In genomic region chr15:77824321-77824720, GRCm38 (mm10) we compare ENCODE assay signal across 12 mouse cellular contexts. TPM values are rescaled to one million over a fixed set of nuclear protein-coding genes. Genes with fewer than 3 reads are reported as not detected.
A peak's percentile ranks its signal among the peaks of the same experiment; 100 is the strongest.
DNase-seq lines count a peak whose midpoint lies in the region; ATAC-seq and TF ChIP-seq lines count a peak whose summit lies in the region.
"Had no signal": no experiment of that assay in that cellular context is flagged by ENCODE, and none has a peak within 500 bp of the region (broad histone marks: within the 10 kb centered on the region; RNA-seq: fewer than 3 reads in every experiment).

No protein-coding gene starts in this region.

- peak; percentile 73 for DNase-seq in cerebellum, adult 11-12 months
- no peak for DNase-seq in cerebellum, adult 8-10 months
- no peak for DNase-seq in heart, postnatal 14 days
- DNase-seq in limb, embryonic 10.5 days (ENCODE audit: low spot score): no peak
- DNase-seq in embryo, embryonic 11 days: no peak
- DNase-seq: kidney, adult 11 months; left cerebral cortex, postnatal 4 days; lung, postnatal 14 days; midbrain, embryonic 14.5 days had no signal

- intact Hi-C loops in heart, postnatal 14 days (cut with DNase I): no loop called here

- H3K27ac ChIP-seq in heart, embryonic 13.5 days (replicated peaks): peak overlapping the region; percentile 88
- H3K27ac ChIP-seq in limb, embryonic 15.5 days: 0 out of 2 replicates have a peak overlapping the region, but pooled peaks have one; percentile 38
- no peak overlapping the region for H3K27ac ChIP-seq in limb, embryonic 10.5 days
- H3K27ac ChIP-seq in small intestine, adult 2 months (ENCODE audit: insufficient read depth, low read depth, low read length): peak overlapping the region; percentile 80

- no peak overlapping the region for H3K4me3 ChIP-seq in heart, embryonic 13.5 days
- H3K4me3 ChIP-seq in limb, embryonic 15.5 days: no peak overlapping the region
- H3K4me3 ChIP-seq in limb, embryonic 10.5 days: no peak overlapping the region
- H3K4me3 ChIP-seq in small intestine, adult 2 months (ENCODE audit: low read depth, low read length): no peak overlapping the region

- no peaks in the 10 kb centered on the region for H3K9me3 ChIP-seq in heart, embryonic 13.5 days
- H3K9me3 ChIP-seq in limb, embryonic 15.5 days: no peaks in the 10 kb centered on the region
- no peaks in the 10 kb centered on the region for H3K9me3 ChIP-seq in limb, embryonic 10.5 days (replicated peaks)

- H3K27me3 ChIP-seq in heart, embryonic 13.5 days (replicated peaks): no peaks in the 10 kb centered on the region
- no peaks in the 10 kb centered on the region for H3K27me3 ChIP-seq in limb, embryonic 15.5 days
- no peaks in the 10 kb centered on the region for H3K27me3 ChIP-seq in limb, embryonic 10.5 days (ENCODE audit: low read depth, poor library complexity, severe bottlenecking)
- no peaks in the 10 kb centered on the region for H3K27me3 ChIP-seq in small intestine, adult 2 months (ENCODE audit: control insufficient read depth, insufficient read depth, low read length)

- TF ChIP-seq POLR2A in small intestine, adult 2 months (IDR thresholded peaks at IDR 0.05; ENCODE audit: low read depth, low read length): no peak

- 95% methylated on average over 1 of the region's 1 CpGs for WGBS in heart, embryonic 13.5 days
- 83% methylated on average over 1 of the region's 1 CpGs for WGBS in limb, embryonic 15.5 days
- WGBS in limb, embryonic 10.5 days: 97% methylated on average over 1 of the region's 1 CpGs
- 42% methylated on average over 1 of the region's 1 CpGs for WGBS in small intestine, adult 2 months

- H3K4me2 ChIP-seq in heart, embryonic 13.5 days: no peak overlapping the region
- no peak overlapping the region for H3K4me2 ChIP-seq in limb, embryonic 15.5 days

- H3K9ac ChIP-seq in heart, embryonic 13.5 days: no peak overlapping the region; the same call in 1 of the 2 replicates
- H3K9ac ChIP-seq in limb, embryonic 15.5 days: no peak overlapping the region

- ATAC-seq in heart, embryonic 13.5 days (ENCODE audit: extremely low read depth, insufficient number of reproducible peaks, low FRiP score, low TSS enrichment): no peak
- no peak for ATAC-seq in limb, embryonic 15.5 days (ENCODE audit: insufficient number of reproducible peaks, low FRiP score, low TSS enrichment, low read depth)

- H3K36me3 ChIP-seq in heart, embryonic 13.5 days: peaks cover 12% of the 10 kb centered on the region
- 0 out of 2 replicates have a peak, but pooled peaks cover 2% of the 10 kb centered on the region for H3K36me3 ChIP-seq in limb, embryonic 15.5 days
- peaks cover 9% of the 10 kb centered on the region; the same call in 1 of the 2 replicates for H3K36me3 ChIP-seq in limb, embryonic 10.5 days
- peaks cover 12% of the 10 kb centered on the region for H3K36me3 ChIP-seq in small intestine, adult 2 months (ENCODE audit: control insufficient read depth, insufficient read depth, low read length)

- TF ChIP-seq CTCF in small intestine, adult 2 months (IDR thresholded peaks at IDR 0.05; ENCODE audit: extremely low read depth, insufficient read length, insufficient replicate concordance, low read depth, low read length): no peak

- peaks cover 96% of the 10 kb centered on the region for H3K4me1 ChIP-seq in heart, embryonic 13.5 days
- peaks cover 65% of the 10 kb centered on the region for H3K4me1 ChIP-seq in limb, embryonic 15.5 days
- peaks cover 61% of the 10 kb centered on the region for H3K4me1 ChIP-seq in limb, embryonic 10.5 days
- peaks cover 71% of the 10 kb centered on the region for H3K4me1 ChIP-seq in small intestine, adult 2 months (ENCODE audit: control insufficient read depth, insufficient read depth, insufficient read length, low read length)

RNA-seq across cellular contexts. Expression of gene Myh9, which starts 17.7 kb away (rescaled TPM):
- 24.8 and 25.0 TPM in 2 replicates for polyA plus RNA-seq in heart, embryonic 13.5 days (2015; fragmentation: Nextera tagmentation; extraction: Ambion mirVana)
- 100 to 1,000 TPM; 140 to 172 TPM for total RNA-seq in heart, postnatal 14 days (2021)
- 39.9 and 44.1 TPM in 2 replicates for polyA plus RNA-seq in limb, embryonic 15.5 days (2015; fragmentation: Nextera tagmentation; extraction: Ambion mirVana)
- polyA plus RNA-seq in limb, embryonic 10.5 days (2016; fragmentation: Nextera tagmentation; extraction: Ambion mirVana): 30.6 and 39.2 TPM in 2 replicates
- 44.8 and 89.4 TPM in 2 replicates for polyA plus RNA-seq in small intestine, adult 2 months (2012; rRNA removed)
